Mouse (Mus musculus) midbrain, postnatal 0 days (tissue): ENCODE results near the gene Neu1. TPM values are rescaled to one million over a fixed set of nuclear protein-coding genes. Genes with fewer than 3 reads are reported as not detected.
"Not testable (repeated sequence)": the region's sequence is repeated elsewhere in the genome, so short reads cannot be mapped to it uniquely, and the experiment has no call there.

Experiments used
- ATAC-seq: fragments of 200-750 bp; cut with Nextera tagmentation; 2 replicates; pipeline ENCODE4 v1.8.0; 2017; ENCODE audit warnings: moderate number of reproducible peaks, mild to moderate bottlenecking, moderate TSS enrichment, moderate library complexity; ENCODE audit not compliant: low FRiP score
- DNase-seq: peaks from one replicate; pipeline ENCODE4 v3.0.0-alpha.2; 2015; ENCODE audit warnings: low spot score
- H3K27ac ChIP-seq: fragments of 300-500 bp; sonication (generic); 2 replicates; pipeline ENCODE4 v1.5.1; 2014; ENCODE audit warnings: low read depth, mild to moderate bottlenecking, low read length, mixed read lengths
- H3K27me3 ChIP-seq: fragments of 300-500 bp; sonication (generic); 2 replicates; pipeline ENCODE4 v1.6.1; 2014; ENCODE audit warnings: low read length, control low read depth, mixed read lengths; ENCODE audit not compliant: insufficient read depth
- H3K36me3 ChIP-seq: fragments of 300-500 bp; sonication (generic); 2 replicates; pipeline ENCODE4 v1.6.1; 2014; ENCODE audit warnings: low read length, control low read depth, mixed read lengths; ENCODE audit not compliant: insufficient read depth
- H3K4me1 ChIP-seq: fragments of 300-500 bp; sonication (generic); 2 replicates; pipeline ENCODE4 v1.6.1; 2014; ENCODE audit warnings: mild to moderate bottlenecking, control low read depth, antibody characterized with exemption, low read length, mixed read lengths; ENCODE audit not compliant: insufficient read depth
- H3K4me2 ChIP-seq: fragments of 300-500 bp; sonication (generic); 2 replicates; pipeline ENCODE4 v1.6.1; 2014; ENCODE audit warnings: low read depth, mild to moderate bottlenecking, low read length, mixed read lengths; ENCODE audit not compliant: poor library complexity, severe bottlenecking
- H3K4me3 ChIP-seq: fragments of 300-500 bp; sonication (generic); 2 replicates; pipeline ENCODE4 v1.5.1; 2014; ENCODE audit warnings: low read depth, mild to moderate bottlenecking, low read length, moderate library complexity
- H3K9ac ChIP-seq: fragments of 300-500 bp; sonication (generic); replicated peaks from 2 replicates; pipeline ENCODE4 v1.6.1; 2014; ENCODE audit warnings: mild to moderate bottlenecking, low read length, moderate library complexity, mixed read lengths; ENCODE audit not compliant: poor library complexity, severe bottlenecking
- H3K9me3 ChIP-seq: fragments of 300-500 bp; sonication (generic); 2 replicates; pipeline ENCODE4 v1.6.1; 2016; ENCODE audit warnings: low read length, control low read depth
- CTCF ChIP-seq: IDR thresholded peaks from 2 replicates; pipeline ENCODE4 v1.5.1; 2016; ENCODE audit warnings: antibody characterized with exemption, mild to moderate bottlenecking
- WGBS: fragments of 180-500 bp; shearing (Covaris S2); extraction: QIAGEN DNeasy Blood & Tissue Kit; methylation state at CpG from one replicate; pipeline ENCODE4 v1.1.7; 2014; 5-methylcytosine and 5-hydroxymethylcytosine counted together
- polyA plus RNA-seq: library from polyadenylated mRNA; unstranded; fragments of >200 nt; fragmentation: Nextera tagmentation; extraction: Ambion mirVana; gene quantifications from 2 replicates; pipeline ENCODE4 v1.2.1, GENCODE M21; 2015
- total RNA-seq: library from RNA; depleted of rRNA; stranded (reverse); fragments of >200 nt; gene quantifications from 2 replicates; pipeline ENCODE4 v1.2.3, GENCODE M21; 2014

Neu1 gene
- total and polyA plus RNA-seq, 2 experiments from 2014 or later: 42.7 to 96.3 TPM

- no peak for TF ChIP-seq CTCF
- WGBS: 74% methylated on average over 3 of the region's 3 CpGs
- DNase-seq: no peak
Observed at GRCm38 (mm10) chr17:34955884-34956283, 24.8 kb downstream of the Neu1 start.

GRCm38 (mm10) chr17:34956340-34956739 lies 25.3 kb downstream of the Neu1 start:
- Histone ChIP-seq H3K27ac (no peak overlapping the region), H3K27me3 (peaks cover 6% of the 10 kb centered on the region; the same call in 1 of the 2 replicates), H3K9me3 (no peaks in the 10 kb centered on the region), H3K4me3 (no peak overlapping the region), H3K36me3 (no peaks in the 10 kb centered on the region), H3K4me1 (no peaks in the 10 kb centered on the region), H3K4me2 (no peak overlapping the region), H3K9ac (no peak overlapping the region)
- peak; percentile 78 for TF ChIP-seq CTCF
- 30% methylated on average over 1 of the region's 1 CpGs for WGBS
- ATAC-seq: no peak
- peak; percentile 36 for DNase-seq

More at GRCm38 (mm10) chr17:34955884-34956283, 24.8 kb downstream of the Neu1 start:
- no peaks in the 10 kb centered on the region for H3K36me3 ChIP-seq
- H3K4me2 ChIP-seq: no peak overlapping the region
- H3K4me1 ChIP-seq: 0 out of 2 replicates have a peak, but pooled peaks cover under 1% of the 10 kb centered on the region
- peaks cover 6% of the 10 kb centered on the region; the same call in 1 of the 2 replicates for H3K27me3 ChIP-seq
- no peak overlapping the region for H3K4me3 ChIP-seq
- no peak overlapping the region for H3K27ac ChIP-seq
- no peak overlapping the region for H3K9ac ChIP-seq
- no peaks in the 10 kb centered on the region for H3K9me3 ChIP-seq
- no peak for ATAC-seq

- H3K27me3 ChIP-seq, H3K4me2 ChIP-seq, H3K4me1 ChIP-seq, ATAC-seq, H3K27ac ChIP-seq, H3K9ac ChIP-seq, H3K9me3 ChIP-seq, H3K36me3 ChIP-seq, H3K4me3 ChIP-seq, DNase-seq: not testable (repeated sequence)
- WGBS: 16% methylated on average over 32 of the region's 40 CpGs
Observed at GRCm38 (mm10) chr17:34957291-34957690, 26.2 kb downstream of the Neu1 start.

- H3K27ac ChIP-seq, H3K36me3 ChIP-seq, H3K27me3 ChIP-seq, H3K4me2 ChIP-seq, H3K9me3 ChIP-seq, DNase-seq, H3K4me3 ChIP-seq, ATAC-seq, H3K4me1 ChIP-seq, H3K9ac ChIP-seq: not testable (repeated sequence)
- WGBS: 39% methylated on average over 16 of the region's 40 CpGs
Observed at GRCm38 (mm10) chr17:34957966-34958365, 26.9 kb downstream of the Neu1 start.

GRCm38 (mm10) chr17:34958734-34959129 lies 27.7 kb downstream of the Neu1 start:
- 0% methylated on average over 25 of the region's 47 CpGs for WGBS
- H3K27me3 ChIP-seq, DNase-seq, H3K9ac ChIP-seq, H3K27ac ChIP-seq, H3K9me3 ChIP-seq, H3K4me1 ChIP-seq, H3K36me3 ChIP-seq: not testable (repeated sequence)
- peak; percentile 61 for ATAC-seq
- Histone ChIP-seq H3K4me2 (peak overlapping the region; percentile 48), H3K4me3 (peak overlapping the region; percentile 36; the same call in 1 of the 2 replicates)

GRCm38 (mm10) chr17:34959130-34959778 lies 28.2 kb downstream of the Neu1 start, which contains the start of gene Hspa1b:
Gene Hspa1b, minus strand, starts transcription at chr17:34959238.
- H3K4me2 ChIP-seq: peak within 1 kb of the TSS; percentile 48
- not testable (repeated sequence) for H3K9me3 ChIP-seq, H3K4me1 ChIP-seq, H3K9ac ChIP-seq, H3K36me3 ChIP-seq, H3K27ac ChIP-seq, H3K27me3 ChIP-seq
- H3K4me3 ChIP-seq: peak within 1 kb of the TSS; percentile 36
- ATAC-seq: peak; percentile 93
- DNase-seq: peak; percentile 69
- under 1% methylated on average over 19 of the region's 32 CpGs for WGBS
